In genomic region chr17:15137443-15137842, GRCm38 (mm10) we compare ENCODE assay signal across 9 mouse cellular contexts.
DNase-seq lines count a peak whose midpoint lies in the region; ATAC-seq lines count a peak whose summit lies in the region.
"Had no signal": no experiment of that assay in that cellular context is flagged by ENCODE, and none has a peak within 500 bp of the region (broad histone marks: within the 10 kb centered on the region; RNA-seq: fewer than 3 reads in every experiment).

No protein-coding gene starts in this region.

- WGBS in liver, embryonic 11.5 days: 34% methylated on average over 5 of the region's 5 CpGs

- H3K4me3 ChIP-seq in liver, embryonic 11.5 days (ENCODE audit: low read depth, low read length): no peak overlapping the region
- H3K4me3 ChIP-seq: limb, embryonic 12.5 days had no signal

- DNase-seq in liver, embryonic 11.5 days (ENCODE audit: low spot score): no peak
- no peak for DNase-seq in liver
- peak; percentile 38 to 74 for DNase-seq in heart, adult 18-20 months
- peak; percentile 55 for DNase-seq in kidney, postnatal 10 days
- peak; percentile 4 for DNase-seq in skeletal muscle tissue, adult 2 months (ENCODE audit: low read depth, low spot score)
- no peak for DNase-seq in cerebellum, adult 8-10 months
- no peak for DNase-seq in layer of hippocampus, adult 8-10 months (ENCODE audit: low spot score in 2 of 2)

- no peaks in the 10 kb centered on the region for H3K9me3 ChIP-seq in liver, embryonic 11.5 days (ENCODE audit: control insufficient read depth, low read length)
- H3K9me3 ChIP-seq: limb, embryonic 12.5 days had no signal

- no peak overlapping the region for H3K27ac ChIP-seq in liver, embryonic 11.5 days (ENCODE audit: low read depth, low read length)
- H3K27ac ChIP-seq: limb, embryonic 12.5 days had no signal

- no peak overlapping the region for H3K4me2 ChIP-seq in liver, embryonic 11.5 days
- H3K4me2 ChIP-seq: limb, embryonic 12.5 days had no signal

- H3K27me3 ChIP-seq in liver, embryonic 11.5 days (replicated peaks; ENCODE audit: control insufficient read depth, insufficient read depth, low read length): no peaks in the 10 kb centered on the region
- H3K27me3 ChIP-seq: Patski had no signal

- 0 out of 2 replicates have a peak, but pooled peaks have one; percentile 10 for ATAC-seq in liver, embryonic 11.5 days (replicated peaks; ENCODE audit: low FRiP score)
- ATAC-seq: Patski had no signal

- no peaks in the 10 kb centered on the region for H3K36me3 ChIP-seq in liver, embryonic 11.5 days (ENCODE audit: control insufficient read depth, insufficient read depth, low read length)
- H3K36me3 ChIP-seq: limb, embryonic 12.5 days had no signal

- no peaks in the 10 kb centered on the region for H3K4me1 ChIP-seq in liver, embryonic 11.5 days (replicated peaks; ENCODE audit: control insufficient read depth, insufficient read depth, low read length)
- H3K4me1 ChIP-seq: limb, embryonic 12.5 days had no signal

- H3K9ac ChIP-seq in liver, embryonic 11.5 days (ENCODE audit: low read depth, low read length): no peak overlapping the region
- H3K9ac ChIP-seq: limb, embryonic 12.5 days had no signal

Comparison
In these comparisons a context has a peak if more than half of its experiments do, and no peak if none do; other contexts are left out.
1. DNase-seq: peak in heart, adult 18-20 months (2 of 2), kidney, postnatal 10 days (single experiment) and skeletal muscle tissue, adult 2 months (single experiment); none in liver, embryonic 11.5 days (single experiment), liver (single experiment), cerebellum, adult 8-10 months (single experiment) and layer of hippocampus, adult 8-10 months (0 of 2).